Mouse (Mus musculus) liver, embryonic 15.5 days (tissue): ENCODE data around the gene Xpo1. TPM values are rescaled to one million over a fixed set of nuclear protein-coding genes. Genes with fewer than 3 reads are reported as not detected.
A peak's percentile ranks its signal among the peaks of the same experiment; 100 is the strongest.

ENCODE experiments used
- ATAC-seq: fragments of 200-750 bp; cut with Nextera tagmentation; 2 replicates; pipeline ENCODE4 v1.8.0; 2017; ENCODE audit warnings: moderate number of reproducible peaks, mild to moderate bottlenecking, moderate library complexity; ENCODE audit not compliant: insufficient read depth
- H3K27ac ChIP-seq: fragments of 300-500 bp; sonication (generic); replicated peaks from 2 replicates; pipeline ENCODE4 v1.5.1; 2015; ENCODE audit warnings: mild to moderate bottlenecking, inconsistent platforms
- H3K27me3 ChIP-seq: fragments of 300-500 bp; sonication (generic); 2 replicates; pipeline ENCODE4 v1.6.1; 2015; ENCODE audit warnings: mild to moderate bottlenecking, inconsistent platforms
- H3K36me3 ChIP-seq: fragments of 300-500 bp; sonication (generic); replicated peaks from 2 replicates; pipeline ENCODE4 v1.6.1; 2015; ENCODE audit warnings: moderate library complexity, mild to moderate bottlenecking, inconsistent platforms
- H3K4me1 ChIP-seq: fragments of 300-500 bp; sonication (generic); replicated peaks from 2 replicates; pipeline ENCODE4 v1.6.1; 2015; ENCODE audit warnings: inconsistent platforms
- H3K4me2 ChIP-seq: fragments of 300-500 bp; sonication (generic); 2 replicates; pipeline ENCODE4 v1.6.1; 2015; ENCODE audit warnings: moderate library complexity, mild to moderate bottlenecking, inconsistent platforms
- H3K4me3 ChIP-seq: fragments of 300-500 bp; sonication (generic); replicated peaks from 2 replicates; pipeline ENCODE4 v1.5.1; 2015; ENCODE audit warnings: mild to moderate bottlenecking, inconsistent platforms
- H3K9ac ChIP-seq: fragments of 300-500 bp; sonication (generic); 2 replicates; pipeline ENCODE4 v1.6.1; 2015; ENCODE audit warnings: moderate library complexity, mild to moderate bottlenecking, inconsistent platforms
- H3K9me3 ChIP-seq: fragments of 300-500 bp; sonication (generic); replicated peaks from 2 replicates; pipeline ENCODE4 v1.6.1; 2016; ENCODE audit warnings: inconsistent platforms
- WGBS: fragments of 180-500 bp; shearing (Covaris S2); methylation state at CpG from one replicate; pipeline ENCODE4 v1.1.7; 2015; ENCODE audit warnings: mixed read lengths; ENCODE audit not compliant: insufficient replicate concordance; 5-methylcytosine and 5-hydroxymethylcytosine counted together
- polyA plus RNA-seq: library from polyadenylated mRNA; unstranded; fragments of >200 nt; fragmentation: Nextera tagmentation; extraction: Ambion mirVana; gene quantifications from 2 replicates; pipeline ENCODE4 v1.2.1, GENCODE M21; 2015

The Xpo1 gene
- 40.7 and 42.3 TPM in 2 replicates for polyA plus RNA-seq

GRCm38 (mm10) chr11:23255427-23256193 lies at the start of gene Xpo1:
TSS of gene Xpo1 (plus strand) at chr11:23256041.
- H3K27me3 ChIP-seq, result no peaks in the 10 kb centered on the region
- no peaks in the 10 kb centered on the region for H3K9me3 ChIP-seq
- ATAC-seq, result peak; percentile 92
- H3K27ac ChIP-seq, result peak within 1 kb of the TSS; percentile 94
- peak within 1 kb of the TSS; percentile 99 for H3K9ac ChIP-seq
- peak within 1 kb of the TSS; percentile 90 for H3K4me2 ChIP-seq
- peaks cover 9% of the 10 kb centered on the region; the same call in 1 of the 2 replicates for H3K36me3 ChIP-seq
- H3K4me1 ChIP-seq, result peaks cover 45% of the 10 kb centered on the region
- WGBS, result under 1% methylated on average over 60 of the region's 60 CpGs
- H3K4me3 ChIP-seq, result peak within 1 kb of the TSS; percentile 96

DNA sequence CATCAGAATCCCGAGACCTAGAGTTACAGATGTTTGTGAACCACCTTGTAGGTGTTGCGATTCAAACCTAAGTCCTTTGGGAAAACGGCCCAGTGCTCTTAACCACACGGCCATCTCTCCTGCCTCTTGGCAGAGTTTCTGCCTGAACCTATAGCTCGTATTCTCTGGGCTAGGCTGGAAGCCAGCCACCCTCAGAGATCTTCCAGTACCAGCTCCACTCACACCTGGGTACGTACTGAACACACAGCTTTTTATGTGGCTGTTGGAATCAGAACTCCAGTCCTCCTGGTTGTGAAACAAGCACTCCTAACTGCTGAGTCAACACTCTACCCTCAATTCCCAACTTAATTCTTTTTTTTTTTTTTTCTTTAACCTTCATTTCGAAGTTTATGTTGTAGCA lies 46.1 kb upstream of the Xpo1 start:
- no peak for ATAC-seq
- Histone ChIP-seq H3K9me3 (no peaks in the 10 kb centered on the region), H3K9ac (no peak overlapping the region), H3K4me3 (no peak overlapping the region), H3K27ac (no peak overlapping the region), H3K4me2 (no peak overlapping the region), H3K4me1 (no peaks in the 10 kb centered on the region; the same call in 1 of the 2 replicates), H3K27me3 (no peaks in the 10 kb centered on the region), H3K36me3 (no peaks in the 10 kb centered on the region)
- 71% methylated on average over 7 of the region's 7 CpGs for WGBS

- Histone ChIP-seq H3K27ac (no peak overlapping the region), H3K4me3 (peak overlapping the region; percentile 25), H3K4me2 (peak overlapping the region; percentile 57), H3K9ac (no peak overlapping the region), H3K9me3 (no peaks in the 10 kb centered on the region), H3K27me3 (no peaks in the 10 kb centered on the region), H3K4me1 (no peaks in the 10 kb centered on the region; the same call in 1 of the 2 replicates), H3K36me3 (no peaks in the 10 kb centered on the region)
- ATAC-seq, result no peak
- 16% methylated on average over 16 of the region's 16 CpGs for WGBS
These were observed 45.0 kb upstream of the Xpo1 start for GRCm38 (mm10) chr11:23210590-23211510.

GRCm38 (mm10) chr11:23217430-23217829 lies 38.4 kb upstream of the Xpo1 start:
- no peak overlapping the region for H3K27ac ChIP-seq
- no peak overlapping the region; the same call in 1 of the 2 replicates for H3K4me2 ChIP-seq
- no peaks in the 10 kb centered on the region for H3K9me3 ChIP-seq
- no peaks in the 10 kb centered on the region for H3K27me3 ChIP-seq
- ATAC-seq, result no peak
- H3K4me3 ChIP-seq, result no peak overlapping the region
- WGBS, result 71% methylated on average over 9 of the region's 9 CpGs
- H3K36me3 ChIP-seq, result no peaks in the 10 kb centered on the region
- H3K4me1 ChIP-seq, result no peaks in the 10 kb centered on the region
- H3K9ac ChIP-seq, result no peak overlapping the region

GRCm38 (mm10) chr11:23236015-23236414 lies 19.8 kb upstream of the Xpo1 start:
- Histone ChIP-seq H3K36me3 (no peaks in the 10 kb centered on the region), H3K27me3 (no peaks in the 10 kb centered on the region; the same call in 1 of the 2 replicates), H3K9me3 (no peaks in the 10 kb centered on the region), H3K4me2 (no peak overlapping the region), H3K27ac (no peak overlapping the region), H3K9ac (no peak overlapping the region), H3K4me1 (peaks cover 3% of the 10 kb centered on the region; the same call in 1 of the 2 replicates), H3K4me3 (no peak overlapping the region)
- 30% methylated on average over 4 of the region's 4 CpGs for WGBS
- ATAC-seq, result no peak

- H3K4me2 ChIP-seq, result no peak overlapping the region
- WGBS, result 92% methylated on average over 4 of the region's 4 CpGs
- no peaks in the 10 kb centered on the region for H3K9me3 ChIP-seq
- H3K4me1 ChIP-seq, result peaks cover 30% of the 10 kb centered on the region
- no peaks in the 10 kb centered on the region for H3K36me3 ChIP-seq
- no peaks in the 10 kb centered on the region for H3K27me3 ChIP-seq
- no peak for ATAC-seq
- H3K27ac ChIP-seq, result no peak overlapping the region
- no peak overlapping the region for H3K4me3 ChIP-seq
- no peak overlapping the region for H3K9ac ChIP-seq
These were observed 1.9 kb upstream of the Xpo1 start for GRCm38 (mm10) chr11:23253931-23254330.

- H3K4me2 ChIP-seq, result peak overlapping the region; percentile 90
- whole genome bisulfite sequencing, result 47% methylated on average over 4 of the region's 4 CpGs
- H3K4me3 ChIP-seq, result peak overlapping the region; percentile 96
- no peaks in the 10 kb centered on the region for H3K27me3 ChIP-seq
- peak overlapping the region; percentile 94 for H3K27ac ChIP-seq
- H3K9ac ChIP-seq, result peak overlapping the region; percentile 99
- H3K9me3 ChIP-seq, result no peaks in the 10 kb centered on the region
- ATAC-seq, result no peak
- H3K36me3 ChIP-seq, result peaks cover 3% of the 10 kb centered on the region; the same call in 1 of the 2 replicates
- peaks cover 36% of the 10 kb centered on the region for H3K4me1 ChIP-seq
These were observed 1.3 kb upstream of the Xpo1 start for GRCm38 (mm10) chr11:23254548-23254947.

- Histone ChIP-seq H3K9me3 (no peaks in the 10 kb centered on the region), H3K9ac (peak overlapping the region; percentile 99), H3K4me1 (peaks cover 39% of the 10 kb centered on the region), H3K27ac (peak overlapping the region; percentile 94), H3K27me3 (no peaks in the 10 kb centered on the region), H3K4me3 (peak overlapping the region; percentile 96), H3K36me3 (peaks cover 4% of the 10 kb centered on the region; the same call in 1 of the 2 replicates), H3K4me2 (peak overlapping the region; percentile 90)
- 1% methylated on average over 24 of the region's 24 CpGs for WGBS
- ATAC-seq, result no peak
These were observed 801 bp upstream of the Xpo1 start for GRCm38 (mm10) chr11:23255053-23255426.

- ATAC-seq, result peak; percentile 2
- under 1% methylated on average over 49 of the region's 51 CpGs for WGBS
These were observed 457 bp downstream of the Xpo1 start for GRCm38 (mm10) chr11:23256194-23256802.

DNA sequence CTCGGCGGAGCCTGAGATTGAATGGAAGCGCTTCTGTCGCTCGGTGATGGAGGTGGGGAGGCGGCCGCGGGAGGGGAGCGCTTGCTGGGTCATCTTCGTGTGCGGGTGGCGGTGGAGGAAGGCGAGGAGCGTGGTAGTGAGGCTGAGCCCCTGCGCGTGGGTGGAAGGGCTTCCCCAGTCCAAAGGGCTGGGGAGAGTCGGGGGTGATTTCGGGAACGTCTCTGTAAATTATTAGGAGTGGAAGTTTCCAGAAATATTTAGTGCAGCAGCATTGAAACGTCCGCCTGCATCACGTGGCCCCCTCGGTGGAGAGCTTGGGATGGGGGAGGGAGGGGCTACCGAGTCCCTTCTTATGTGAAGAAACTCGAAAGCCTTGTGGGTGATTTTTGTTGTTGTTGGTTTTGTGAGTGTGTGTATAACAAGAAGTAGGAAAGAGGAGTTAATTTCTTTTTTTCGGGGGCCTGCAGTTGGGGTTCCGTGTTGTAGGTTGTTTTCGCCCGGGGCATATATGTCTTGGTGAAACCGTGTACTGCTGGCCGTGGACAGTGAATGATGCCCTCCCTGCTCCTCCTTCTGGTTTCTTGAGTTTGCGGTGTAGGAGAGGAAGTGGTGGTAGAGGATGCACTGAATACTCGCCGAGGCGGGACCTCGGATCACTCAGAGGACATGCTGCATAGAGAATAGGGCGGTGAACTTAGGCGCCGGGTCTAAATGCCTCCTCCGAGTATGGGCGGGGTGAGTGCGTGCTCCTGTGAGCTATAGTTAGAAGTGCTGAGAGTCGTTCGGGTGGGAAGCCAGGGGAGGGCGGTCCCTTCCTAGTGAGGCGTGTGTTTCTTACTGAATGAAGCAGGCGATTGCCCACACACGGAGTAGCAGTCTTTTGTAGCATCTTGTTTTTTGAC lies 1.2 kb downstream of the Xpo1 start:
- peak overlapping the region; percentile 96 for H3K4me3 ChIP-seq
- H3K27ac ChIP-seq, result peak overlapping the region; percentile 94
- no peaks in the 10 kb centered on the region for H3K9me3 ChIP-seq
- H3K9ac ChIP-seq, result peak overlapping the region; percentile 99
- peak overlapping the region; percentile 90 for H3K4me2 ChIP-seq
- no peaks in the 10 kb centered on the region for H3K27me3 ChIP-seq
- under 1% methylated on average over 48 of the region's 48 CpGs for WGBS
- peak; percentile 40 for ATAC-seq
- H3K36me3 ChIP-seq, result peaks cover 22% of the 10 kb centered on the region
- peaks cover 57% of the 10 kb centered on the region for H3K4me1 ChIP-seq

More at GRCm38 (mm10) chr11:23256194-23256802, 457 bp downstream of the Xpo1 start:
- Histone ChIP-seq H3K27ac (peak overlapping the region; percentile 94), H3K4me2 (peak overlapping the region; percentile 90), H3K4me3 (peak overlapping the region; percentile 96), H3K4me1 (peaks cover 52% of the 10 kb centered on the region), H3K9ac (peak overlapping the region; percentile 99), H3K27me3 (no peaks in the 10 kb centered on the region), H3K9me3 (no peaks in the 10 kb centered on the region), H3K36me3 (peaks cover 14% of the 10 kb centered on the region; the same call in 1 of the 2 replicates)
